Comparison of ENCODE assay signal across 3 mouse cellular contexts in the genomic region with DNA sequence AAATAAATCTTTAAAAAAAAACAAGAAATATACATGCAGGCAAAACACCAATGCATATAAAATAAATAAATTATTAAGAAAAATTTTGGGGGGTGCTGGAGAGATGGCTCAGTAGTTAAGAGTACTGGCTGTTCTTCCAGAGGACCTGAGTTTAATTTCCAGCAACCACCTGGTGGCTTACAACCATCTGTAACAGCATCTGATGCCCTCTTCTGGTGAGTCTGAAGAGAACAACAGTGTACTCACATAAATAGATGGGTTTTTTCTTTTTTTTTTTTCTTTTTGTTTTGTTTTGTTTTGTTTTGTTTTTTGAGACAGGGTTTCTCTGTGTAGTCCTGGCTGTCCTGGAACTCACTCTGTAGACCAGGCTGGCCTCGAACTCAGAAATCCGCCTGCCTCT. TPM values are rescaled to one million over a fixed set of nuclear protein-coding genes. Genes with fewer than 3 reads are reported as not detected.
"Had no signal": no experiment of that assay in that cellular context is flagged by ENCODE, and none has a peak within 500 bp of the region (broad histone marks: within the 10 kb centered on the region; RNA-seq: fewer than 3 reads in every experiment).

No protein-coding gene starts in this region.

RNA-seq across cellular contexts. Expression of a gene that starts 17.4 kb away (rescaled TPM):
- total RNA-seq: megakaryocyte-erythroid progenitor cell, adult 5-6 weeks had no signal
- polyA plus RNA-seq: liver, embryonic 15.5 days; neural tube, embryonic 14.5 days had no signal
